Mouse (Mus musculus) ovary, postnatal 14 days (tissue): ENCODE measurements around the gene Pibf1.

Source experiments
- DNase-seq: peaks from one replicate; pipeline ENCODE4 v3.0.0; 2022; ENCODE audit warnings: low spot score

The Pibf1 gene

GRCm38 (mm10) chr14:99141786-99142633 is 42.8 kb downstream of the Pibf1 start:
- peak; percentile 76 for DNase-seq

GRCm38 (mm10) chr14:99146841-99147240 is 47.6 kb downstream of the Pibf1 start:
- DNase-seq, result no peak

- no peak for DNase-seq
Observed at GRCm38 (mm10) chr14:99152683-99153082, 53.5 kb downstream of the Pibf1 start.

GRCm38 (mm10) chr14:99159940-99160339 is 60.7 kb downstream of the Pibf1 start:
- no peak for DNase-seq

GRCm38 (mm10) chr14:99163051-99163450 is 63.8 kb downstream of the Pibf1 start:
- DNase-seq, result no peak

- no peak for DNase-seq
Observed at GRCm38 (mm10) chr14:99174138-99174745, 75.0 kb downstream of the Pibf1 start.

- DNase-seq, result no peak
Observed at GRCm38 (mm10) chr14:99176559-99176958, 77.3 kb downstream of the Pibf1 start.

GRCm38 (mm10) chr14:99190153-99190790 is 91.0 kb downstream of the Pibf1 start:
- no peak for DNase-seq

GRCm38 (mm10) chr14:99205865-99206264 is 106.6 kb downstream of the Pibf1 start:
- DNase-seq, result no peak

GRCm38 (mm10) chr14:99206591-99206990 is 107.4 kb downstream of the Pibf1 start:
- no peak for DNase-seq

GRCm38 (mm10) chr14:99210431-99210830 is 111.2 kb downstream of the Pibf1 start:
- DNase-seq, result no peak

GRCm38 (mm10) chr14:99218396-99219012 is 119.3 kb downstream of the Pibf1 start:
- DNase-seq, result no peak

- DNase-seq, result no peak
Observed at GRCm38 (mm10) chr14:99219757-99220171, 120.5 kb downstream of the Pibf1 start.

- DNase-seq, result no peak
Observed at GRCm38 (mm10) chr14:99225929-99226328, 126.7 kb downstream of the Pibf1 start.

- no peak for DNase-seq
Observed at GRCm38 (mm10) chr14:99229071-99229780, 130.0 kb downstream of the Pibf1 start.

GRCm38 (mm10) chr14:99233056-99233455 is 133.8 kb downstream of the Pibf1 start:
- no peak for DNase-seq

GRCm38 (mm10) chr14:99237115-99237514 is 137.9 kb downstream of the Pibf1 start:
- DNase-seq, result no peak

GRCm38 (mm10) chr14:99240563-99240962 is 141.3 kb downstream of the Pibf1 start:
- no peak for DNase-seq

- no peak for DNase-seq
Observed at GRCm38 (mm10) chr14:99244508-99244907, 145.3 kb downstream of the Pibf1 start.

- DNase-seq, result no peak
Observed at GRCm38 (mm10) chr14:99262026-99262425, 162.8 kb downstream of the Pibf1 start.

GRCm38 (mm10) chr14:99263816-99264215 is 164.6 kb downstream of the Pibf1 start:
- DNase-seq, result no peak

GRCm38 (mm10) chr14:99265791-99266190 is 166.6 kb downstream of the Pibf1 start:
- no peak for DNase-seq
